Mouse (Mus musculus) kidney, adult 2 months (tissue): ENCODE results near the gene Mogat1. TPM values are rescaled to one million over a fixed set of nuclear protein-coding genes. Genes with fewer than 3 reads are reported as not detected.
"Not testable (repeated sequence)": the region's sequence is repeated elsewhere in the genome, so short reads cannot be mapped to it uniquely, and the experiment has no call there.

Source experiments
- DNase-seq: peaks from one replicate; pipeline ENCODE4 v3.0.0; 2021
- H3K27ac ChIP-seq: fragments of 200-500 bp; 2 replicates; pipeline ENCODE4 v1.5.1; 2012; ENCODE audit warnings: low read depth, low read length, control low read depth, inconsistent platforms; ENCODE audit not compliant: insufficient read depth
- H3K27me3 ChIP-seq: fragments of 200-500 bp; replicated peaks from 2 replicates; pipeline ENCODE4 v1.6.1; 2012; ENCODE audit warnings: mild to moderate bottlenecking, moderate library complexity, low read length, inconsistent platforms; ENCODE audit not compliant: control insufficient read depth, insufficient read depth
- H3K36me3 ChIP-seq: fragments of 200-500 bp; 2 replicates; pipeline ENCODE4 v1.6.1; 2012; ENCODE audit warnings: mild to moderate bottlenecking, moderate library complexity, low read length, inconsistent platforms; ENCODE audit not compliant: control insufficient read depth, insufficient read depth
- H3K4me1 ChIP-seq: fragments of 200-500 bp; 2 replicates; pipeline ENCODE4 v1.6.1; 2011; ENCODE audit warnings: low read length; ENCODE audit not compliant: control insufficient read depth, insufficient read depth
- H3K4me3 ChIP-seq: fragments of 200-500 bp; 2 replicates; pipeline ENCODE4 v1.5.1; 2011; ENCODE audit warnings: mild to moderate bottlenecking, low read depth, low read length, control low read depth; ENCODE audit not compliant: insufficient read depth
- CTCF ChIP-seq: fragments of 200-500 bp; conservative IDR thresholded peaks from 2 replicates; pipeline ENCODE4 v1.5.1; 2011; ENCODE audit warnings: low read depth, mild to moderate bottlenecking, control low read depth, low read length, moderate library complexity, mixed read lengths; ENCODE audit not compliant: insufficient read depth, insufficient read length
- POLR2A ChIP-seq: fragments of 200-500 bp; IDR thresholded peaks from one replicate; pipeline ENCODE4 v1.6.1; 2011; ENCODE audit warnings: low read depth, low read length, control low read depth
- WGBS: fragments of 180-500 bp; shearing (Covaris S2); methylation state at CpG from one replicate; pipeline ENCODE4 v1.1.7; 2018; 5-methylcytosine and 5-hydroxymethylcytosine counted together
- polyA plus RNA-seq: library from polyadenylated mRNA; depleted of rRNA; stranded (reverse); fragments of >200 nt; gene quantifications from 2 replicates; pipeline ENCODE4 v1.2.3, GENCODE M21; 2012

The Mogat1 gene
- polyA plus RNA-seq, 1 experiment, result 109 TPM

GRCm38 (mm10) chr1:78537494-78538010 lies 26.8 kb downstream of the Mogat1 start:
- H3K4me1 ChIP-seq, result no peaks in the 10 kb centered on the region
- peak; percentile 27 for DNase-seq
- no peaks in the 10 kb centered on the region for H3K36me3 ChIP-seq
- no peaks in the 10 kb centered on the region for H3K27me3 ChIP-seq
- no peak for TF ChIP-seq CTCF
- TF ChIP-seq POLR2A, result no peak
- no peak overlapping the region for H3K27ac ChIP-seq
- 31% methylated on average over 16 of the region's 16 CpGs for WGBS
- peak overlapping the region; percentile 33 for H3K4me3 ChIP-seq

- no peaks in the 10 kb centered on the region for H3K4me1 ChIP-seq
- no peak overlapping the region for H3K4me3 ChIP-seq
- TF ChIP-seq CTCF, result no peak
- no peak for TF ChIP-seq POLR2A
- H3K27me3 ChIP-seq, result no peaks in the 10 kb centered on the region
- H3K27ac ChIP-seq, result no peak overlapping the region
- no peaks in the 10 kb centered on the region for H3K36me3 ChIP-seq
- 69% methylated on average over 5 of the region's 5 CpGs for WGBS
- no peak for DNase-seq
Measured at GRCm38 (mm10) chr1:78538396-78538795, 27.6 kb downstream of the Mogat1 start.

- TF ChIP-seq POLR2A, result no peak
- no peak for TF ChIP-seq CTCF
- Histone ChIP-seq H3K27me3 (no peaks in the 10 kb centered on the region), H3K4me1 (no peaks in the 10 kb centered on the region), H3K27ac (no peak overlapping the region), H3K36me3 (no peaks in the 10 kb centered on the region), H3K4me3 (no peak overlapping the region)
- WGBS, result 71% methylated on average over 6 of the region's 6 CpGs
- no peak for DNase-seq
Measured at GRCm38 (mm10) chr1:78539166-78539565, 28.4 kb downstream of the Mogat1 start.

GRCm38 (mm10) chr1:78543631-78544030 lies 32.8 kb downstream of the Mogat1 start:
- not testable (repeated sequence) for H3K36me3 ChIP-seq, H3K27ac ChIP-seq, H3K4me1 ChIP-seq, H3K27me3 ChIP-seq, H3K4me3 ChIP-seq, DNase-seq
- 71% methylated on average over 1 of the region's 1 CpGs for WGBS

- Histone ChIP-seq H3K4me3 (no peak overlapping the region), H3K27me3 (no peaks in the 10 kb centered on the region), H3K36me3 (no peaks in the 10 kb centered on the region), H3K27ac (no peak overlapping the region), H3K4me1 (no peaks in the 10 kb centered on the region)
- WGBS, result 77% methylated on average over 9 of the region's 9 CpGs
- TF ChIP-seq CTCF, result no peak
- TF ChIP-seq POLR2A, result no peak
- DNase-seq, result no peak
Measured at GRCm38 (mm10) chr1:78546258-78546657, 35.5 kb downstream of the Mogat1 start.

- H3K4me1 ChIP-seq, result no peaks in the 10 kb centered on the region
- 54% methylated on average over 6 of the region's 6 CpGs for WGBS
Measured at GRCm38 (mm10) chr1:78548961-78549360, 38.2 kb downstream of the Mogat1 start.

GRCm38 (mm10) chr1:78554012-78554666 lies 43.3 kb downstream of the Mogat1 start:
- DNase-seq, result no peak
- Histone ChIP-seq H3K36me3 (no peaks in the 10 kb centered on the region), H3K4me1 (no peaks in the 10 kb centered on the region), H3K27ac (no peak overlapping the region), H3K4me3 (no peak overlapping the region), H3K27me3 (no peaks in the 10 kb centered on the region)
- 58% methylated on average over 8 of the region's 8 CpGs for WGBS
- TF ChIP-seq CTCF (no peak), POLR2A (no peak)

More at GRCm38 (mm10) chr1:78548961-78549360, 38.2 kb downstream of the Mogat1 start:
- H3K27ac ChIP-seq, result no peak overlapping the region
- TF ChIP-seq POLR2A, result no peak
- no peak for TF ChIP-seq CTCF
- no peaks in the 10 kb centered on the region for H3K27me3 ChIP-seq
- H3K4me3 ChIP-seq, result no peak overlapping the region
- no peaks in the 10 kb centered on the region for H3K36me3 ChIP-seq
- DNase-seq, result no peak

- DNase-seq, result no peak
- Histone ChIP-seq H3K27me3 (no peaks in the 10 kb centered on the region), H3K4me3 (no peak overlapping the region), H3K36me3 (no peaks in the 10 kb centered on the region), H3K27ac (no peak overlapping the region), H3K4me1 (no peaks in the 10 kb centered on the region)
- no peak for TF ChIP-seq POLR2A
- TF ChIP-seq CTCF, result no peak
- 80% methylated on average over 2 of the region's 2 CpGs for WGBS
Measured at GRCm38 (mm10) chr1:78566963-78567362, 56.2 kb downstream of the Mogat1 start.
